Mouse (Mus musculus): ENCODE measurements at regions not wholly inside any gene's neighbourhood (a gene's known extent, or its start where the extent isn't known, plus 50 kb on each side); places are given as distances from the start of the nearest gene placed in this dataset.

- DNase-seq, result no peak
These were observed 107.5 kb downstream of the Gm45692 start for GRCm38 (mm10) chr8:26226612-26227528.

GRCm38 (mm10) chr8:26227529-26227895 lies 108.2 kb downstream of the Gm45692 start:
- DNase-seq, result peak; percentile 38

- no peak for DNase-seq
These were observed 110.2 kb downstream of the Gm45692 start for GRCm38 (mm10) chr8:26229548-26229947.

GRCm38 (mm10) chr8:26239075-26239474 lies 119.7 kb downstream of the Gm45692 start:
- no peak for DNase-seq

GRCm38 (mm10) chr8:26239604-26240003 lies 120.3 kb downstream of the Gm45692 start:
- DNase-seq, result peak; percentile 3

GRCm38 (mm10) chr8:26243743-26244142 lies 124.4 kb downstream of the Gm45692 start:
- DNase-seq, result no peak

- DNase-seq, result no peak
These were observed 125.0 kb downstream of the Gm45692 start for GRCm38 (mm10) chr8:26244308-26244707.

GRCm38 (mm10) chr8:26255191-26255669 lies 135.9 kb downstream of the Gm45692 start:
- no peak for DNase-seq

- DNase-seq, result no peak
These were observed 141.0 kb downstream of the Gm45692 start for GRCm38 (mm10) chr8:26260294-26260693.

GRCm38 (mm10) chr8:26262536-26262935 lies 143.2 kb downstream of the Gm45692 start:
- DNase-seq, result no peak

- no peak for DNase-seq
These were observed 145.6 kb downstream of the Gm45692 start for GRCm38 (mm10) chr8:26264869-26265321.

- DNase-seq, result no peak
These were observed 146.0 kb downstream of the Gm45692 start for GRCm38 (mm10) chr8:26265366-26265765.

GRCm38 (mm10) chr8:26266384-26266783 lies 147.1 kb downstream of the Gm45692 start:
- DNase-seq, result no peak

GRCm38 (mm10) chr8:26267569-26267968 lies 148.2 kb downstream of the Gm45692 start:
- no peak for DNase-seq

GRCm38 (mm10) chr8:26268751-26269415 lies 149.5 kb downstream of the Gm45692 start:
- peak; percentile 6 for DNase-seq

- peak; percentile 14 for DNase-seq
These were observed 152.8 kb downstream of the Gm45692 start for GRCm38 (mm10) chr8:26272110-26272509.

- DNase-seq, result no peak
These were observed 153.5 kb downstream of the Gm45692 start for GRCm38 (mm10) chr8:26272675-26273414.

GRCm38 (mm10) chr8:26273415-26273760 lies 154.1 kb downstream of the Gm45692 start:
- no peak for DNase-seq

GRCm38 (mm10) chr8:26273792-26274191 lies 154.5 kb downstream of the Gm45692 start:
- DNase-seq, result no peak

GRCm38 (mm10) chr8:26274481-26274880 lies 155.1 kb downstream of the Gm45692 start:
- no peak for DNase-seq

- DNase-seq, result no peak
These were observed 163.0 kb downstream of the Gm45692 start for GRCm38 (mm10) chr8:26282156-26282935.

- no peak for DNase-seq
These were observed 164.6 kb downstream of the Gm45692 start for GRCm38 (mm10) chr8:26283957-26284356.

All from kidney, adult 9 months (tissue).